Mouse (Mus musculus) stomach, postnatal 0 days (tissue): ENCODE data around the gene Pabpn1l.
"Not testable (repeated sequence)": the region's sequence is repeated elsewhere in the genome, so short reads cannot be mapped to it uniquely, and the experiment has no call there.

Experiments used
- CTCF ChIP-seq: IDR thresholded peaks from 2 replicates; pipeline ENCODE4 v1.5.1; 2016; ENCODE audit warnings: antibody characterized with exemption, low read depth, mild to moderate bottlenecking, moderate library complexity
- EP300 ChIP-seq: optimal IDR thresholded peaks from 2 replicates; pipeline ENCODE3; 2016; ENCODE audit warnings: antibody characterized with exemption

DNA sequence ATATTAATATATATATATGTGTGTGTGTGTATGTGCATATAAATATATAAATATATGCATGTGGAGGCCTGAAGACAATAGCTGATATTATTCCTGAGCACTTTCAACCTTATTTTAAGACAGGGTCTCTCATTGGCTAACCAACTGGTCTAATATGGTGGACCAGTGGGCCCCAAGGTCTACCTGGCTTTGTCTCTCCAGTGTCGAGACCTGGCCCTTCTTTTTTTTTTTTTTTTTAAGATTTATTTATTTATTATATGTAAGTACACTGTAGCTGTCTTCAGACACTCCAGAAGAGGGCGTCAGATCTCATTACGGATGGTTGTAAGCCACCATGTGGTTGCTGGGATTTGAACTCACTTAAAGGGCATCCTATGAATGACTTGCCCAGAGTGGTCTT lies 9.6 kb upstream of the Pabpn1l start:
- not testable (repeated sequence) for TF ChIP-seq CTCF, EP300
